Mouse (Mus musculus): Measurements from ENCODE around the gene Yes1. TPM values are rescaled to one million over a fixed set of nuclear protein-coding genes. Genes with fewer than 3 reads are reported as not detected.

Yes1 gene
- polyA plus RNA-seq (2014; fragmentation: Illumina TruSeq; extraction: RNeasy Lipid Tissue Mini Kit (QIAGEN cat#74804); ENCODE audit: low read depth, low replicate concordance): 11.8 TPM

GRCm38 (mm10) chr5:32610801-32611340 is at the start of gene Yes1:
Gene Yes1, plus strand, starts transcription at chr5:32611171.

Other genes starting within 250 kb of the Yes1 start
- gene Ppp1cb, start 152.3 kb upstream of the Yes1 start, polyA plus RNA-seq (2014; fragmentation: Illumina TruSeq; extraction: RNeasy Lipid Tissue Mini Kit (QIAGEN cat#74804); ENCODE audit: low read depth, low replicate concordance): 236 TPM
- gene Pisd, start 174.5 kb downstream of the Yes1 start, polyA plus RNA-seq (2014; fragmentation: Illumina TruSeq; extraction: RNeasy Lipid Tissue Mini Kit (QIAGEN cat#74804); ENCODE audit: low read depth, low replicate concordance): 32.9 TPM
- not detected for gene Gm20671, start 215.9 kb downstream of the Yes1 start, polyA plus RNA-seq (2014; fragmentation: Illumina TruSeq; extraction: RNeasy Lipid Tissue Mini Kit (QIAGEN cat#74804); ENCODE audit: low read depth, low replicate concordance)
- 4.0 TPM for gene Prr14l, start 243.1 kb downstream of the Yes1 start, polyA plus RNA-seq (2014; fragmentation: Illumina TruSeq; extraction: RNeasy Lipid Tissue Mini Kit (QIAGEN cat#74804); ENCODE audit: low read depth, low replicate concordance)

Measured in heart, adult 10 weeks (tissue).